Mouse (Mus musculus) inflammation-experienced regulatory T-cells, adult 16 weeks (primary cell): ENCODE measurements around the gene Extl1. TPM values are rescaled to one million over a fixed set of nuclear protein-coding genes. Genes with fewer than 3 reads are reported as not detected.

Experiments
- polyA plus RNA-seq: library from polyadenylated mRNA; unstranded; fragments of 100-300 nt; shearing (Covaris generic); gene quantifications from one replicate; pipeline ENCODE4 v1.2.1, GENCODE M21; 2017

Gene Extl1
- polyA plus RNA-seq = 2.0 TPM

GRCm38 (mm10) chr4:134383750-134384149 is at the start of gene Extl1:
Gene Extl1, minus strand, starts transcription at chr4:134383850.

GRCm38 (mm10) chr4:134395977-134396825 is 12.6 kb upstream of the Extl1 start, which contains the start of gene Pafah2:
Gene Pafah2, plus strand, starts transcription at chr4:134396320.

GRCm38 (mm10) chr4:134343071-134344031 is 40.3 kb downstream of the Extl1 start, which contains the start of gene Slc30a2:
Gene Slc30a2, plus strand, starts transcription at chr4:134343181.

DNA sequence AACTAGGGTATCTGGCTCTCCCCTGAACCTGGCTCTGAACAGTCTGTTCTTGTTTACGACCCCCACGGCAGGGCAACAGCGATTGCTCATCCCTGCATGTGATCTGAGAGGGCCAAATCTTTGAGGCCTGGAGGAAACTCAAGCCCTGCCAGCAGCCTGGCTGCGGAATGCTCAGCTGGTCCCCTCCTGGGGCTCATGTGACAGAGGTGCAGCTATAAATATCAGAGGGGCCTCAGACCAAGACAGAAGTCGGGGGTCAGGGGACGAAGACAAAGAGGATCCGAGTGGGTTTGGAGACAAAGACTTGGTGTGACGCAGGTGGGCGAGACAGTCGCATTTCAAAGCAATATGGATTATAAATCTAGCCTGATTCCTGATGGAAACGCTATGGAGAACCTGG is 68.8 kb downstream of the Extl1 start, which contains the start of gene Trim63:
Gene Trim63 (plus strand): TSS at position 245 of the 400 bp plus-strand sequence.

Other genes starting within 250 kb of the Extl1 start
- gene Cep85, start 196.7 kb downstream of the Extl1 start, polyA plus RNA-seq = 89.6 TPM
- not detected for gene Gm7534, start 180.8 kb downstream of the Extl1 start, polyA plus RNA-seq
- gene Catsper4, start 156.5 kb downstream of the Extl1 start, polyA plus RNA-seq = not detected
- gene Cnksr1, start 145.5 kb downstream of the Extl1 start, polyA plus RNA-seq = not detected
- 9.3 TPM for gene E130218I03Rik, start 140.2 kb downstream of the Extl1 start, polyA plus RNA-seq
- gene Zfp593, start 138.3 kb downstream of the Extl1 start, polyA plus RNA-seq = 15.7 TPM
- not detected for gene Gm30191, start 136.9 kb downstream of the Extl1 start, polyA plus RNA-seq
- gene Grrp1, start 129.7 kb downstream of the Extl1 start, polyA plus RNA-seq = not detected
- gene Pdik1l, start 96.0 kb downstream of the Extl1 start, polyA plus RNA-seq = 27.9 TPM
- gene Trim63, start 68.7 kb downstream of the Extl1 start, polyA plus RNA-seq = not detected
- gene Slc30a2, start 40.7 kb downstream of the Extl1 start, polyA plus RNA-seq = 1.1 TPM
- gene Pafah2, start 12.5 kb upstream of the Extl1 start, polyA plus RNA-seq = 2.5 TPM
- 89.1 TPM for gene Stmn1, start 84.5 kb upstream of the Extl1 start, polyA plus RNA-seq
- gene Paqr7, start 112.8 kb upstream of the Extl1 start, polyA plus RNA-seq = 33.4 TPM
- 0.91 TPM for gene Aunip, start 127.1 kb upstream of the Extl1 start, polyA plus RNA-seq
- gene Mtfr1l, start 151.5 kb upstream of the Extl1 start, polyA plus RNA-seq = 129 TPM
- gene Selenon, start 168.3 kb upstream of the Extl1 start, polyA plus RNA-seq = 1.2 TPM